Mouse (Mus musculus) heart, adult 2 months (tissue): Measurements from ENCODE around the gene Gpr183. TPM values are rescaled to one million over a fixed set of nuclear protein-coding genes. Genes with fewer than 3 reads are reported as not detected.

Source experiments
- DNase-seq, 2 experiments: peaks; one replicate each; pipeline ENCODE4 v3.0.0; 2021
- H3K27ac ChIP-seq: fragments of 200-600 bp; 2 replicates; pipeline ENCODE4 v1.8.1; 2022
- H3K27me3 ChIP-seq: fragments of 200-500 bp; 2 replicates; pipeline ENCODE4 v1.6.1; 2012; ENCODE audit warnings: mild to moderate bottlenecking, low read length, inconsistent platforms, mixed read lengths; ENCODE audit not compliant: control insufficient read depth, insufficient read depth
- H3K36me3 ChIP-seq: fragments of 200-500 bp; 2 replicates; pipeline ENCODE4 v1.6.1; 2012; ENCODE audit warnings: low read length, inconsistent platforms; ENCODE audit not compliant: control insufficient read depth, insufficient read depth
- H3K4me1 ChIP-seq: fragments of 200-500 bp; 2 replicates; pipeline ENCODE4 v1.6.1; 2011; ENCODE audit warnings: low read length; ENCODE audit not compliant: control insufficient read depth, insufficient read depth
- H3K4me3 ChIP-seq: fragments of 200-600 bp; 2 replicates; pipeline ENCODE4 v1.8.1; 2022
- H3K79me2 ChIP-seq: fragments of 200-500 bp; replicated peaks from 2 replicates; pipeline ENCODE4 v1.6.1; 2012; ENCODE audit warnings: mild to moderate bottlenecking, inconsistent platforms, low read length, moderate library complexity, mixed read lengths; ENCODE audit not compliant: control insufficient read depth, insufficient read depth
- H3K9ac ChIP-seq: fragments of 200-500 bp; 2 replicates; pipeline ENCODE4 v1.6.1; 2012; ENCODE audit warnings: low read depth, mild to moderate bottlenecking, control low read depth, inconsistent platforms, low read length, mixed read lengths
- CTCF ChIP-seq: fragments of 200-600 bp; IDR thresholded peaks from 2 replicates; pipeline ENCODE4 v1.8.1; 2022; ENCODE audit warnings: antibody characterized with exemption, mild to moderate bottlenecking, moderate library complexity
- EP300 ChIP-seq: fragments of 200-500 bp; IDR thresholded peaks from 2 replicates; pipeline ENCODE4 v1.6.1; 2011; ENCODE audit warnings: low read depth, low read length, control low read depth; ENCODE audit not compliant: insufficient read depth
- POLR2A ChIP-seq: fragments of 200-500 bp; IDR thresholded peaks from 2 replicates; pipeline ENCODE4 v1.6.1; 2011; ENCODE audit warnings: mild to moderate bottlenecking, low read depth, low read length, control low read depth; ENCODE audit not compliant: insufficient read depth
- WGBS: fragments of 180-500 bp; shearing (Covaris S2); methylation state at CpG from one replicate; pipeline ENCODE4 v1.1.7; 2018; 5-methylcytosine and 5-hydroxymethylcytosine counted together
- intact Hi-C: fragments of 180-260 bp; cut with DNase I; formaldehyde crosslinking; loops from one replicate; pipeline ENCODE4 v1.15.1; 2025
- polyA plus RNA-seq: library from polyadenylated mRNA; depleted of rRNA; stranded (reverse); fragments of >200 nt; gene quantifications from 2 replicates; pipeline ENCODE4 v1.2.3, GENCODE M21; 2012
- total RNA-seq, 2 experiments: library from RNA; stranded (reverse); gene quantifications; 2 replicates each; pipeline ENCODE4 v1.2.3; 2021

The Gpr183 gene
- total and polyA plus RNA-seq, 3 experiments = 0.84 to 1.3 (median 1.1) TPM

GRCm38 (mm10) chr14:122009502-122009901, 44.5 kb upstream of the Gpr183 start:
- TF ChIP-seq EP300 (no peak), POLR2A (no peak), CTCF (no peak)
- no peaks in the 10 kb centered on the region for H3K36me3 ChIP-seq
- no peak overlapping the region for H3K9ac ChIP-seq
- H3K27ac ChIP-seq = peak overlapping the region; percentile 45; the same call in 1 of the 2 replicates
- H3K79me2 ChIP-seq = no peaks in the 10 kb centered on the region
- no peak overlapping the region for H3K4me3 ChIP-seq
- H3K4me1 ChIP-seq = no peaks in the 10 kb centered on the region; the same call in 1 of the 2 replicates
- H3K27me3 ChIP-seq = no peaks in the 10 kb centered on the region
- WGBS = 77% methylated on average over 13 of the region's 13 CpGs
- peak in 1 of 2 experiments; percentile 65 for DNase-seq
- intact Hi-C loops = no loop called here

GRCm38 (mm10) chr14:122008261-122008660, 43.3 kb upstream of the Gpr183 start:
- Histone ChIP-seq H3K9ac (no peak overlapping the region), H3K4me3 (no peak overlapping the region), H3K27me3 (no peaks in the 10 kb centered on the region), H3K79me2 (no peaks in the 10 kb centered on the region), H3K4me1 (no peaks in the 10 kb centered on the region; the same call in 1 of the 2 replicates), H3K36me3 (no peaks in the 10 kb centered on the region), H3K27ac (no peak overlapping the region)
- WGBS = 92% methylated on average over 4 of the region's 4 CpGs
- intact Hi-C loops = no loop called here
- no peak for TF ChIP-seq EP300
- no peak for TF ChIP-seq CTCF
- TF ChIP-seq POLR2A = no peak
- no peak for DNase-seq

GRCm38 (mm10) chr14:122003812-122004211, 38.8 kb upstream of the Gpr183 start:
- Histone ChIP-seq H3K4me3 (no peak overlapping the region), H3K27me3 (no peaks in the 10 kb centered on the region), H3K36me3 (no peaks in the 10 kb centered on the region), H3K4me1 (0 out of 2 replicates have a peak, but pooled peaks cover 1% of the 10 kb centered on the region), H3K9ac (no peak overlapping the region), H3K79me2 (no peaks in the 10 kb centered on the region), H3K27ac (no peak overlapping the region)
- DNase-seq = no peak
- TF ChIP-seq EP300 (no peak), POLR2A (no peak), CTCF (no peak)
- intact Hi-C loops = no loop called here

GRCm38 (mm10) chr14:122002224-122002623, 37.2 kb upstream of the Gpr183 start:
- Histone ChIP-seq H3K79me2 (no peaks in the 10 kb centered on the region), H3K4me1 (peaks cover 1% of the 10 kb centered on the region; the same call in 1 of the 2 replicates), H3K36me3 (no peaks in the 10 kb centered on the region), H3K4me3 (no peak overlapping the region), H3K9ac (no peak overlapping the region), H3K27ac (no peak overlapping the region), H3K27me3 (no peaks in the 10 kb centered on the region)
- DNase-seq = no peak
- TF ChIP-seq EP300 (no peak), POLR2A (no peak), CTCF (no peak)
- intact Hi-C loops = no loop called here
- 82% methylated on average over 7 of the region's 7 CpGs for WGBS

GRCm38 (mm10) chr14:122000346-122001105, 35.5 kb upstream of the Gpr183 start:
- intact Hi-C loops = no loop called here

GRCm38 (mm10) chr14:121999455-121999854, 34.5 kb upstream of the Gpr183 start:
- no peak overlapping the region for H3K4me3 ChIP-seq
- H3K36me3 ChIP-seq = no peaks in the 10 kb centered on the region
- DNase-seq = no peak
- no peaks in the 10 kb centered on the region for H3K79me2 ChIP-seq
- intact Hi-C loops = no loop called here
- no peak overlapping the region for H3K27ac ChIP-seq
- WGBS = 72% methylated on average over 8 of the region's 8 CpGs
- peaks cover 1% of the 10 kb centered on the region; the same call in 1 of the 2 replicates for H3K4me1 ChIP-seq
- TF ChIP-seq CTCF (no peak), POLR2A (no peak), EP300 (no peak)
- no peak overlapping the region for H3K9ac ChIP-seq
- H3K27me3 ChIP-seq = no peaks in the 10 kb centered on the region

More at GRCm38 (mm10) chr14:122000346-122001105, 35.5 kb upstream of the Gpr183 start:
- H3K27ac ChIP-seq = no peak overlapping the region
- no peak overlapping the region for H3K4me3 ChIP-seq
- no peaks in the 10 kb centered on the region for H3K36me3 ChIP-seq
- no peak overlapping the region for H3K9ac ChIP-seq
- TF ChIP-seq EP300 (no peak), POLR2A (no peak), CTCF (no peak)
- DNase-seq = peak in 1 of 2 experiments; percentile 34
- H3K27me3 ChIP-seq = no peaks in the 10 kb centered on the region
- H3K79me2 ChIP-seq = no peaks in the 10 kb centered on the region
- peaks cover 1% of the 10 kb centered on the region; the same call in 1 of the 2 replicates for H3K4me1 ChIP-seq
- WGBS = 86% methylated on average over 17 of the region's 17 CpGs
